9 mouse cellular contexts compared by ENCODE assay signal in genomic region chr6:83507168-83507546, GRCm38 (mm10). TPM values are rescaled to one million over a fixed set of nuclear protein-coding genes. Genes with fewer than 3 reads are reported as not detected.
A peak's percentile ranks its signal among the peaks of the same experiment; 100 is the strongest.
DNase-seq lines count a peak whose midpoint lies in the region; ATAC-seq and TF ChIP-seq lines count a peak whose summit lies in the region.
"Had no signal": no experiment of that assay in that cellular context is flagged by ENCODE, and none has a peak within 500 bp of the region (broad histone marks: within the 10 kb centered on the region; RNA-seq: fewer than 3 reads in every experiment).

No protein-coding gene starts in this region.

- no peak for TF ChIP-seq CTCF in gastrocnemius, adult 2 months (IDR thresholded peaks at IDR 0.05)
- TF ChIP-seq CTCF in testis, adult 2 months (IDR thresholded peaks at IDR 0.05; ENCODE audit: control insufficient read depth, insufficient read depth, insufficient replicate concordance, low read depth, low read length): no peak

- 23% methylated on average over 6 of the region's 6 CpGs for WGBS in limb, embryonic 15.5 days
- 19% methylated on average over 6 of the region's 6 CpGs for WGBS in stomach, embryonic 16.5 days

- no peak overlapping the region for H3K9ac ChIP-seq in limb, embryonic 15.5 days
- H3K9ac ChIP-seq in stomach, embryonic 16.5 days (ENCODE audit: low read length): peak overlapping the region; percentile 59

- TF ChIP-seq POLR2A in testis, adult 2 months (IDR thresholded peaks at IDR 0.05; ENCODE audit: control insufficient read depth, low read depth, low read length): no peak

- H3K4me1 ChIP-seq in testis, adult 2 months (ENCODE audit: control insufficient read depth, insufficient read depth, low read length): peaks cover 2% of the 10 kb centered on the region
- peaks cover 9% of the 10 kb centered on the region for H3K4me1 ChIP-seq in limb, embryonic 15.5 days
- peaks cover 14% of the 10 kb centered on the region for H3K4me1 ChIP-seq in stomach, embryonic 16.5 days (ENCODE audit: control insufficient read depth, insufficient read depth, low read length)

- H3K4me2 ChIP-seq in limb, embryonic 15.5 days: peak overlapping the region; percentile 71
- peak overlapping the region; percentile 81 for H3K4me2 ChIP-seq in stomach, embryonic 16.5 days (ENCODE audit: low read depth, low read length)

- H3K27ac ChIP-seq in gastrocnemius, adult 2 months: peak overlapping the region; percentile 99
- peak overlapping the region; percentile 61 for H3K27ac ChIP-seq in testis, adult 2 months (ENCODE audit: control insufficient read depth, insufficient read depth, low read depth, low read length)
- H3K27ac ChIP-seq in limb, embryonic 15.5 days: peak overlapping the region; percentile 98
- H3K27ac ChIP-seq in stomach, embryonic 16.5 days (ENCODE audit: low read length): peak overlapping the region; percentile 68

- no peaks in the 10 kb centered on the region for H3K36me3 ChIP-seq in testis, adult 2 months (ENCODE audit: control insufficient read depth, insufficient read depth, low read length)
- H3K36me3 ChIP-seq in limb, embryonic 15.5 days: peaks cover 3% of the 10 kb centered on the region; the same call in 1 of the 2 replicates
- H3K36me3 ChIP-seq in stomach, embryonic 16.5 days (ENCODE audit: control insufficient read depth, insufficient read depth, low read length): no peaks in the 10 kb centered on the region

- intact Hi-C loops in gastrocnemius, adult 2 months (cut with DNase I): loop anchor here (2.0 to 10.0 kb wide), 2 partner anchors 50 to 402 kb away; partner anchors contain the start of genes Ccdc142, Gm42688 and Mrpl53
- intact Hi-C loops in gastrocnemius, postnatal 14 days (cut with DNase I; ENCODE audit: low total_unique reads): no loop called here

- no peak for DNase-seq in gastrocnemius, adult 2 months
- DNase-seq in gastrocnemius, postnatal 14 days: no peak
- no peak for DNase-seq in testis, postnatal 14 days (ENCODE audit: low spot score)
- no peak for DNase-seq in ovary, postnatal 14 days (ENCODE audit: low spot score)
- DNase-seq in right cerebral cortex, postnatal 14 days: no peak

- H3K9me3 ChIP-seq in limb, embryonic 15.5 days: no peaks in the 10 kb centered on the region
- H3K9me3 ChIP-seq in stomach, embryonic 16.5 days (replicated peaks; ENCODE audit: control insufficient read depth, low read length): no peaks in the 10 kb centered on the region

- peak overlapping the region; percentile 88 for H3K4me3 ChIP-seq in gastrocnemius, adult 2 months
- peak overlapping the region; percentile 89 for H3K4me3 ChIP-seq in testis, adult 2 months (ENCODE audit: control insufficient read depth, low read depth, low read length)
- peak overlapping the region; percentile 81 for H3K4me3 ChIP-seq in limb, embryonic 15.5 days
- peak overlapping the region; percentile 87 for H3K4me3 ChIP-seq in stomach, embryonic 16.5 days (replicated peaks; ENCODE audit: low read length)

- no peaks in the 10 kb centered on the region for H3K27me3 ChIP-seq in testis, adult 2 months (ENCODE audit: control insufficient read depth, insufficient read depth, low read length)
- no peaks in the 10 kb centered on the region for H3K27me3 ChIP-seq in limb, embryonic 15.5 days
- H3K27me3 ChIP-seq in stomach, embryonic 16.5 days (ENCODE audit: control insufficient read depth, insufficient read depth, low read length): no peaks in the 10 kb centered on the region

- no peak for ATAC-seq in limb, embryonic 15.5 days (ENCODE audit: insufficient number of reproducible peaks, low FRiP score, low TSS enrichment, low read depth)
- ATAC-seq in stomach, embryonic 16.5 days (ENCODE audit: insufficient read depth, low FRiP score): no peak

RNA-seq across cellular contexts. Expression of gene Dguok, which starts 0.4 kb away (rescaled TPM):
- total RNA-seq in gastrocnemius, adult 2 months (2021): 10 to 100 TPM; 17.8 to 20.6 TPM
- 10 to 100 TPM; 14.8 to 19.3 TPM for total RNA-seq in gastrocnemius, postnatal 14 days (2021)
- polyA plus RNA-seq in testis, adult 2 months (2012; rRNA removed): 15.5 and 16.0 TPM in 2 replicates
- 86.6 and 88.6 TPM in 2 replicates for polyA plus RNA-seq in limb, embryonic 15.5 days (2015; fragmentation: Nextera tagmentation; extraction: Ambion mirVana)
- 69.5 and 79.1 TPM in 2 replicates for polyA plus RNA-seq in stomach, embryonic 16.5 days (2015; fragmentation: Nextera tagmentation; extraction: Ambion mirVana)

RNA-seq across cellular contexts. Expression of gene Actg2, which starts 28.9 kb away (rescaled TPM):
- total RNA-seq in gastrocnemius, adult 2 months (2021): under 1 TPM; 0.31 to 0.47 TPM
- 1 to 10 TPM; 1.9 to 5.0 TPM for total RNA-seq in gastrocnemius, postnatal 14 days (2021)
- 470 and 505 TPM in 2 replicates for polyA plus RNA-seq in testis, adult 2 months (2012; rRNA removed)
- 9.5 and 12.7 TPM in 2 replicates for polyA plus RNA-seq in limb, embryonic 15.5 days (2015; fragmentation: Nextera tagmentation; extraction: Ambion mirVana)
- 1,788 and 2,212 TPM in 2 replicates for polyA plus RNA-seq in stomach, embryonic 16.5 days (2015; fragmentation: Nextera tagmentation; extraction: Ambion mirVana)
- total RNA-seq: layer of hippocampus, postnatal 25 days had no signal

RNA-seq across cellular contexts. Expression of gene Tet3, which starts 48.3 kb away (rescaled TPM):
- 10 to 100 TPM; 16.4 to 18.0 TPM for total RNA-seq in gastrocnemius, adult 2 months (2021)
- 10 to 100 TPM; 30.4 to 36.7 TPM for total RNA-seq in gastrocnemius, postnatal 14 days (2021)
- 1.8 and 2.0 TPM in 2 replicates for polyA plus RNA-seq in testis, adult 2 months (2012; rRNA removed)
- 57.1 and 59.5 TPM in 2 replicates for polyA plus RNA-seq in limb, embryonic 15.5 days (2015; fragmentation: Nextera tagmentation; extraction: Ambion mirVana)
- 34.5 and 44.2 TPM in 2 replicates for polyA plus RNA-seq in stomach, embryonic 16.5 days (2015; fragmentation: Nextera tagmentation; extraction: Ambion mirVana)

Comparison
In these comparisons a context has a peak if more than half of its experiments do, and no peak if none do; other contexts are left out.
1. RNA of gene Actg2, which starts 28.9 kb away (polyA plus RNA-seq): 1,788 to 2,212 TPM in stomach, embryonic 16.5 days and 470 to 505 TPM in testis, adult 2 months; 9.5 to 12.7 TPM in limb, embryonic 15.5 days; every median in the first group is over 10 times any median in the second.
2. RNA of gene Tet3, which starts 48.3 kb away (polyA plus RNA-seq): 57.1 to 59.5 TPM in limb, embryonic 15.5 days and 34.5 to 44.2 TPM in stomach, embryonic 16.5 days; 1.8 to 2.0 TPM in testis, adult 2 months; every median in the first group is over 10 times any median in the second.
3. Peak in every context shown above with its lines, with median percentiles within 50 percentile points of each other: H3K27ac ChIP-seq and H3K4me3 ChIP-seq.